Mouse (Mus musculus) ES-Bruce4 (cell line): ENCODE results near the gene Abca7.

Experiments used
- CTCF ChIP-seq: IDR thresholded peaks from one replicate; pipeline ENCODE4 v1.8.1; 2011; ENCODE audit warnings: low read depth, low read length
- EP300 ChIP-seq: IDR thresholded peaks from 2 replicates; pipeline ENCODE4 v1.6.1; 2011; ENCODE audit warnings: low read depth, low read length; ENCODE audit not compliant: insufficient read depth
- POLR2A ChIP-seq: IDR thresholded peaks from one replicate; pipeline ENCODE4 v1.8.1; 2011; ENCODE audit warnings: low read length; ENCODE audit not compliant: insufficient read depth

- TF ChIP-seq POLR2A = no peak
- no peak for TF ChIP-seq CTCF
- TF ChIP-seq EP300 = no peak
These were observed 658 bp upstream of the Abca7 start for GRCm38 (mm10) chr10:79995636-79996035.
